Mouse (Mus musculus): ENCODE data around the gene Pnkp. TPM values are rescaled to one million over a fixed set of nuclear protein-coding genes. Genes with fewer than 3 reads are reported as not detected.

Gene Pnkp
- polyA plus RNA-seq, 1 experiment from 2014 or later = 38.7 TPM

- no peak for ATAC-seq (ENCODE audit: low FRiP score, low TSS enrichment)
- peak overlapping the region; percentile 85 for H3K4me2 ChIP-seq (replicated peaks; ENCODE audit: low read depth, low read length)
- peak overlapping the region; percentile 93 for H3K9ac ChIP-seq (replicated peaks; ENCODE audit: low read length)
- peak overlapping the region; percentile 99 for H3K27ac ChIP-seq (ENCODE audit: low read length)
- H3K4me1 ChIP-seq (ENCODE audit: insufficient read depth, low read length) = peaks cover 51% of the 10 kb centered on the region
- H3K36me3 ChIP-seq (ENCODE audit: insufficient read depth, low read length) = peaks cover 25% of the 10 kb centered on the region
- no peaks in the 10 kb centered on the region for H3K27me3 ChIP-seq (ENCODE audit: insufficient read depth, low read length)
- peak overlapping the region; percentile 81 for H3K4me3 ChIP-seq (ENCODE audit: low read length)
- H3K9me3 ChIP-seq (ENCODE audit: low read length) = no peaks in the 10 kb centered on the region
- 74% methylated on average over 8 of the region's 8 CpGs for WGBS
Observed at GRCm38 (mm10) chr7:44850789-44851624, 5.9 kb upstream of the Pnkp start.

- Histone ChIP-seq H3K27ac (ENCODE audit: low read length) (no peak overlapping the region), H3K4me3 (ENCODE audit: low read length) (no peak overlapping the region), H3K9me3 (ENCODE audit: low read length) (no peaks in the 10 kb centered on the region), H3K36me3 (ENCODE audit: insufficient read depth, low read length) (peaks cover 17% of the 10 kb centered on the region), H3K4me2 (replicated peaks; ENCODE audit: low read depth, low read length) (no peak overlapping the region), H3K9ac (replicated peaks; ENCODE audit: low read length) (peak overlapping the region; percentile 20; the same call in 1 of the 2 replicates), H3K27me3 (ENCODE audit: insufficient read depth, low read length) (no peaks in the 10 kb centered on the region), H3K4me1 (ENCODE audit: insufficient read depth, low read length) (peaks cover 58% of the 10 kb centered on the region)
- no peak for ATAC-seq (ENCODE audit: low FRiP score, low TSS enrichment)
- 90% methylated on average over 12 of the region's 12 CpGs for WGBS
Observed at GRCm38 (mm10) chr7:44851625-44852234, 5.2 kb upstream of the Pnkp start.

GRCm38 (mm10) chr7:44852259-44853027 lies 4.5 kb upstream of the Pnkp start:
- no peak overlapping the region for H3K4me2 ChIP-seq (replicated peaks; ENCODE audit: low read depth, low read length)
- peaks cover 15% of the 10 kb centered on the region; the same call in 1 of the 2 replicates for H3K36me3 ChIP-seq (ENCODE audit: insufficient read depth, low read length)
- H3K27ac ChIP-seq (ENCODE audit: low read length) = no peak overlapping the region
- H3K9ac ChIP-seq (replicated peaks; ENCODE audit: low read length) = no peak overlapping the region; the same call in 1 of the 2 replicates
- no peaks in the 10 kb centered on the region for H3K27me3 ChIP-seq (ENCODE audit: insufficient read depth, low read length)
- ATAC-seq (ENCODE audit: low FRiP score, low TSS enrichment) = no peak
- 87% methylated on average over 36 of the region's 36 CpGs for WGBS
- peaks cover 56% of the 10 kb centered on the region for H3K4me1 ChIP-seq (ENCODE audit: insufficient read depth, low read length)
- no peaks in the 10 kb centered on the region for H3K9me3 ChIP-seq (ENCODE audit: low read length)
- no peak overlapping the region for H3K4me3 ChIP-seq (ENCODE audit: low read length)

GRCm38 (mm10) chr7:44853065-44853464 lies 3.9 kb upstream of the Pnkp start:
- ATAC-seq (ENCODE audit: low FRiP score, low TSS enrichment) = no peak
- WGBS = 92% methylated on average over 2 of the region's 2 CpGs
- 0 out of 2 replicates have a peak overlapping the region, but pooled peaks have one; percentile 95 for H3K4me2 ChIP-seq (replicated peaks; ENCODE audit: low read depth, low read length)
- no peak overlapping the region; the same call in 1 of the 2 replicates for H3K4me3 ChIP-seq (ENCODE audit: low read length)
- H3K4me1 ChIP-seq (ENCODE audit: insufficient read depth, low read length) = peaks cover 56% of the 10 kb centered on the region
- no peaks in the 10 kb centered on the region for H3K27me3 ChIP-seq (ENCODE audit: insufficient read depth, low read length)
- no peaks in the 10 kb centered on the region for H3K9me3 ChIP-seq (ENCODE audit: low read length)
- H3K27ac ChIP-seq (ENCODE audit: low read length) = peak overlapping the region; percentile 99
- peaks cover 15% of the 10 kb centered on the region; the same call in 1 of the 2 replicates for H3K36me3 ChIP-seq (ENCODE audit: insufficient read depth, low read length)
- H3K9ac ChIP-seq (replicated peaks; ENCODE audit: low read length) = peak overlapping the region; percentile 77

GRCm38 (mm10) chr7:44853596-44854355 lies 3.2 kb upstream of the Pnkp start:
- no peaks in the 10 kb centered on the region for H3K9me3 ChIP-seq (ENCODE audit: low read length)
- peak overlapping the region; percentile 95 for H3K4me2 ChIP-seq (replicated peaks; ENCODE audit: low read depth, low read length)
- H3K27ac ChIP-seq (ENCODE audit: low read length) = peak overlapping the region; percentile 99
- WGBS = 24% methylated on average over 26 of the region's 26 CpGs
- H3K9ac ChIP-seq (replicated peaks; ENCODE audit: low read length) = peak overlapping the region; percentile 77
- no peaks in the 10 kb centered on the region for H3K27me3 ChIP-seq (ENCODE audit: insufficient read depth, low read length)
- ATAC-seq (ENCODE audit: low FRiP score, low TSS enrichment) = no peak
- H3K36me3 ChIP-seq (ENCODE audit: insufficient read depth, low read length) = peaks cover 15% of the 10 kb centered on the region; the same call in 1 of the 2 replicates
- H3K4me3 ChIP-seq (ENCODE audit: low read length) = peak overlapping the region; percentile 60
- H3K4me1 ChIP-seq (ENCODE audit: insufficient read depth, low read length) = peaks cover 61% of the 10 kb centered on the region

GRCm38 (mm10) chr7:44854356-44855031 lies 2.4 kb upstream of the Pnkp start:
- Histone ChIP-seq H3K4me2 (replicated peaks; ENCODE audit: low read depth, low read length) (peak overlapping the region; percentile 95), H3K9ac (replicated peaks; ENCODE audit: low read length) (peak overlapping the region; percentile 77), H3K4me1 (ENCODE audit: insufficient read depth, low read length) (peaks cover 61% of the 10 kb centered on the region), H3K9me3 (ENCODE audit: low read length) (no peaks in the 10 kb centered on the region), H3K27ac (ENCODE audit: low read length) (peak overlapping the region; percentile 99), H3K27me3 (ENCODE audit: insufficient read depth, low read length) (no peaks in the 10 kb centered on the region), H3K4me3 (ENCODE audit: low read length) (peak overlapping the region; percentile 60), H3K36me3 (ENCODE audit: insufficient read depth, low read length) (peaks cover 15% of the 10 kb centered on the region; the same call in 1 of the 2 replicates)
- 1% methylated on average over 45 of the region's 45 CpGs for WGBS
- ATAC-seq (ENCODE audit: low FRiP score, low TSS enrichment) = peak; percentile 69

- peaks cover 15% of the 10 kb centered on the region; the same call in 1 of the 2 replicates for H3K36me3 ChIP-seq (ENCODE audit: insufficient read depth, low read length)
- peak overlapping the region; percentile 60 for H3K4me3 ChIP-seq (ENCODE audit: low read length)
- H3K27ac ChIP-seq (ENCODE audit: low read length) = peak overlapping the region; percentile 99
- H3K27me3 ChIP-seq (ENCODE audit: insufficient read depth, low read length) = no peaks in the 10 kb centered on the region
- ATAC-seq (ENCODE audit: low FRiP score, low TSS enrichment) = no peak
- H3K9ac ChIP-seq (replicated peaks; ENCODE audit: low read length) = peak overlapping the region; percentile 77
- 26% methylated on average over 10 of the region's 10 CpGs for WGBS
- no peaks in the 10 kb centered on the region for H3K9me3 ChIP-seq (ENCODE audit: low read length)
- H3K4me1 ChIP-seq (ENCODE audit: insufficient read depth, low read length) = peaks cover 61% of the 10 kb centered on the region
- H3K4me2 ChIP-seq (replicated peaks; ENCODE audit: low read depth, low read length) = peak overlapping the region; percentile 95
Observed at GRCm38 (mm10) chr7:44855036-44855435, 1.9 kb upstream of the Pnkp start.

GRCm38 (mm10) chr7:44856265-44856916 lies 548 bp upstream of the Pnkp start:
- no peak for ATAC-seq (ENCODE audit: low FRiP score, low TSS enrichment)
- H3K4me1 ChIP-seq (ENCODE audit: insufficient read depth, low read length) = peaks cover 57% of the 10 kb centered on the region
- H3K9me3 ChIP-seq (ENCODE audit: low read length) = no peaks in the 10 kb centered on the region
- H3K4me2 ChIP-seq (replicated peaks; ENCODE audit: low read depth, low read length) = peak overlapping the region; percentile 93
- H3K36me3 ChIP-seq (ENCODE audit: insufficient read depth, low read length) = peaks cover 16% of the 10 kb centered on the region; the same call in 1 of the 2 replicates
- no peaks in the 10 kb centered on the region for H3K27me3 ChIP-seq (ENCODE audit: insufficient read depth, low read length)
- H3K4me3 ChIP-seq (ENCODE audit: low read length) = peak overlapping the region; percentile 86
- peak overlapping the region; percentile 90; the same call in 1 of the 2 replicates for H3K9ac ChIP-seq (replicated peaks; ENCODE audit: low read length)
- WGBS = 64% methylated on average over 9 of the region's 9 CpGs
- peak overlapping the region; percentile 95 for H3K27ac ChIP-seq (ENCODE audit: low read length)
